Mouse (Mus musculus): ENCODE measurements around the gene Huwe1. TPM values are rescaled to one million over a fixed set of nuclear protein-coding genes. Genes with fewer than 3 reads are reported as not detected.

The Huwe1 gene
- total RNA-seq (2014; fragmentation: Nextera tagmentation) (223 and 258 TPM in 2 replicates), total RNA-seq (2017) (124 and 126 TPM in 2 replicates)

DNA sequence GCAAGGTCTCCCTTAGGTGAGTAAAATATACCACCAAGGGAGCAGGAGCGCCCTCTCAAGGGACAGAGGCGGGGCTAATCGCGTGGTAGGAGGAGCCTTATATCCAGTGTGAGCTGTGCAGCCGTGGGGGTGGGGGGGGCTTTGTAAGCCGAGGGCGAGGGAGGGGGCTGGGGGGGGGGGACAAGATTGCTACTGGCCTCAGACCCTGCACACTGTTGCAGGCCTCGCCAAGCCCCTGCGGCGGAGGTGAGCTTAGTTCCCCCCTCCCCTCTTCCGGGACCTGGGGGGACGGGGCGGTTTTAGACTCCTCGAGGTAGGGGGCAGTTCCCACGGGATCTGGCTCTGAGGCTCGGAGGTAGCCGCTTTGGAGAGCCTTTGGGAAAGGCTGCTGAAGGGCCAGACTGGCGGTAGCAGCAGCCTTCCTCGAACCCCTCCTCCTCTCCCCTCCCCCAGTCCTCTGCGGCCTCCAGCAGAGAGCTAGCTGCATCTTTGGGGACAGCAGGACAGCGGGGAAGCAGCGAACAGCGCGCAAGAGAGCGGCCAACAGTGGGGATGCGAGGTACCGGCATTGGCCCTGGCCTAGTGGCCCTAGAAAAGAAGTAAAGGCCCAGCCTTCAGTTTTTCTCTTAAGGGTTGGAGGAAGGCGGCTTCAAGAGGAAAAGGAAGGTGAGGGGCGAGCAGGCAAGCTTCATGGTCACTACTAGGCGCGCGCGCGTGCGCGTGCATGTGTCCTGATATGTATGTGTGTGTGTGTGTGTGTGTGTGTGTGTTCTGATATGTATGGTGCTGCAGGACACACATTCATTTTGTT, at the start of gene Huwe1:
Gene Huwe1, plus strand, starts transcription at position 107 of the 811 bp plus-strand sequence.
- ATAC-seq (replicated peaks; ENCODE audit: poor library complexity, severe bottlenecking) = peak; percentile 28

DNA sequence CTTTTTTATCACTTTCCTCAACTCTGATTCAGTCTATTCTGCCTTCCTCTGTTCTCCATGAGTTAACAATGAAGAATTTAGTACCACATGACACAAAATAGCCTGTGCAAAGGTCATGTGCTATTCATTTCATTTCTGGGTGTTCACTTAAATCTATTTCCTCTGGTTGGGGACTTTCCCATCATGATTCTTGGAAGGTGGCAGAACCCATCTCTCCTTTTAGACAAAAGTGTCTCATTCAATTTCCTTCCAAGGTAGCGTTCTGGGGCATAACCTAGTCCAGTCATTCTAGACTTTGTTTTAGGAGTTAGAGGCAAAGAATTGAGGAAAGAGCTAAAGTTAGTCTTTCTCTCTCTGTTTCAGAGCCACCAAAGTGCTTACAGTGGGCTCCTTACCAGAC, 20.3 kb upstream of the Huwe1 start:
- ATAC-seq (replicated peaks; ENCODE audit: poor library complexity, severe bottlenecking) = no peak

DNA sequence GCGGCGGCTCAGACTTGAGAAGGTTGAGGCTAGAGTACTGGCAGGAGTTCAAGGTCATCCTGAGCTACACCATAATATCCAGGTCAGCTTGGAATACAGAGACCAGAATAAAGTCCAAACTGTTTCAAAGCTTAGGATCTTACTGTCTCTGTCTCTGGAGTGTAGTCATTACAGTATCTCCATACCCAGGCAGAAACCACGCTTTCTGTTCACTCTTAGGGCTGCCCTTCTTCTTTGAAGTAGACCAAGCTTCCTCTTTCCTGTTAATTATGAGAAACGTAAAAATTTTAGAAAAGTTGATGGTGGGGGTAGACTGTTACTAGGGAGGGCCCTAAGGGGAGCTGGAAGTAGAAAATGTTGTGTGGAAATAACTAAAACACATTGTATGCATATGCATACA, 17.7 kb upstream of the Huwe1 start:
- ATAC-seq (replicated peaks; ENCODE audit: poor library complexity, severe bottlenecking) = no peak

GRCm38 (mm10) chrX:151792766-151793165, 7.8 kb upstream of the Huwe1 start:
- ATAC-seq (replicated peaks; ENCODE audit: poor library complexity, severe bottlenecking) = no peak

- ATAC-seq (replicated peaks; ENCODE audit: poor library complexity, severe bottlenecking) = no peak
Observed at GRCm38 (mm10) chrX:151797970-151798369, 2.6 kb upstream of the Huwe1 start.

DNA sequence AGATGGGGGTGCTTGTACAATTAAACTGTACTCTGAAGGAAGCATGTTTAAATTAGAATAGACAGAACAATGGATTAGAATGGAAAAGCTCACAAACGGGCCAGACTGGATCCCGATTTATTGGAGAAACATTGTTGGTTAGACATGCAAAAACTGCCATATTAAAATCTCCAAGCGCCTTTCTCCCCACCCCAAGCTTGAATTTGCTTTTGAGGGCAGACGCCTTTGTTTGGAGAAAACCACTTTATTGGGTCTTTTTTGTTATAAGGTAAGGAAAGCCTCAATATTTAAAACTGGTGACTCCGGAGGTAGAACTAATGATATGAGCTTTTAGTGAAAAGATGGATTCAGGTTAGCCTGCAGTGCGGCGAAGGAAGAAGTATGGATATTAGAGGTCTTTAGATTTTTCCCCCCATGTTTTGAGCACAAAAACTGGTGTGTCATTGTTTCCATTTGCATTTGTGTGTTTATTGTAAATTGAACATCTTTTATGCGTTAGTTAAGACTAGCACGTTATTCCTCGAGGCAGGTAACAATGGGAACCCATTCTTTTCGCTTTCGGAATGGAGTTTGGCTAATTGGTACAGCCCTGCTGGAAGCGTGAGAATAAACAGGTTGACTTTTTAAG, 1.8 kb downstream of the Huwe1 start:
- no peak for ATAC-seq (replicated peaks; ENCODE audit: poor library complexity, severe bottlenecking)

DNA sequence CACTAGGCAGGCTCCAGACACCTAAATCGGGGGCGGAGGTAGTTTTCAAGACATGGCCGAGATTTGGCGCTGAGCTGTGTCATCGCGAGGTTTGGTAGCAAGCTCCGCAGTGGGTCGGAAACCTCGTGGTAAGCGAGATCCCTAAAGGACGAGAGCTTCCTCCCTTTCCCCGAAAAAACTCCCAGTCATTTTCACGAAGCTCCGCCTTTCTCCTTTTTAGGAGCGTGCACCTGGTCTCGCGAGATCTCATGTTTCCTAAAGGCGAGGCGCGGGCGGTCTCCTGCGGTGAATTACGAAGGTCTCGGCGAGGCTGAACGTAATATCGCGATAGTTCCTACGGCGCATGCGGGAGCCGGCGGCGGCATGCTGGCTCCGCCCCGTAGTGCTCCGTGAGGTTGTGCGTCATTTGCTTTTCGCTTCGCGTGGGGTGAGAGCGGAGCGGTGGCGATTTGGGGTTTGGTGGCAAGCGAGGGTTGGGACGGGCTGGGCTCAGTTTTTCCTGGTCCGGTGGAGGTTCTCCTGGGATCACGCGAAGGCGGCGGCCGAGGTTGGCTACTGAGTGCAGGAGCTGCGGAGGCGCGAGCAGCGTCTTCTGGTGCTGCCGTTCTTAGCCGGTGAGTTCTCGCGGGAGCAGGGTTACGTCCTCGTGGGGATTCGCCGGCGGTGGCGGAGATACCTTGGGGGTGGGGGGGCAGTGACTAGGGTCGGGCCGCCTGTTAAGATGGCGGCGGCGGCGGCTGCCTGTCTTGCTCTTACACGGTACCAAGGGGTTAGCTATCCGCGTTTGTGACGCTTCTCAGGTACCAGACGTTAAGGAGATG, 2.6 kb downstream of the Huwe1 start:
- peak; percentile 77 for ATAC-seq (replicated peaks; ENCODE audit: poor library complexity, severe bottlenecking)

DNA sequence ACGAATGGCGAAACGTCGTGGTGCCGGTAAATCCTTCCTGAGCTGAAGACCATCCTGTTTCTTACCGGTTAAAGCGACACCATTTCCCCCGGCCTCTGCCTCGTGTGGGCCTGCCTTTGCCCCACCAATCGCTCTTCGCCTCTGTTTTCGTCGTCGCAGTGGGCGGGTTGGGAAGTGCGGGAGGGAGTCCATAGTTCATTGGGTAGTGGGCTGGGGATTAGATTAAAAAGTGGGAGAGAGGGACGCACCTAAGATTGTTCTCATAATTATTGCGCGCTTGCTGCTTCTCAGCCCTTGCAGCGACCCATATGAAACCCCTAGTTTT, 3.1 kb downstream of the Huwe1 start:
- ATAC-seq (replicated peaks; ENCODE audit: poor library complexity, severe bottlenecking) = peak; percentile 33

DNA sequence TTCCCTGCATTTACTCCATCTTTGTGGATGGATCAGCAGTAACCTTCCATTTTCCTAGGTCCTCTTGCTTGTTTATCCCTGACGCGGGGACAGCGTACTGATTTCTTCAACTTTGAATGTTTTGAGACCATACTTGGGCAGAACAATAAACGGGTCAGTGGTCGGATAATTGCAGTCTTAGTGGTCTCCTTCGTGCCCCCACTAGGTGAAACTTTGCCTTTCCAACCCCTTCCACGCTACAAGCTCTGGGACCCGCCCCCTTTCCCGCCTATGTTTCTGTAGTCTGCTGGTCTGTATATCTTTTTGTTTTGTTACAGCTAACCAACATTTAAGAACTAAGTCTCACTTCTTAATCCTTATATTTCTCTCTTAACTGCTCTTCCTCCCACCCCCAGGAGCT, 3.8 kb downstream of the Huwe1 start:
- ATAC-seq (replicated peaks; ENCODE audit: poor library complexity, severe bottlenecking) = no peak

DNA sequence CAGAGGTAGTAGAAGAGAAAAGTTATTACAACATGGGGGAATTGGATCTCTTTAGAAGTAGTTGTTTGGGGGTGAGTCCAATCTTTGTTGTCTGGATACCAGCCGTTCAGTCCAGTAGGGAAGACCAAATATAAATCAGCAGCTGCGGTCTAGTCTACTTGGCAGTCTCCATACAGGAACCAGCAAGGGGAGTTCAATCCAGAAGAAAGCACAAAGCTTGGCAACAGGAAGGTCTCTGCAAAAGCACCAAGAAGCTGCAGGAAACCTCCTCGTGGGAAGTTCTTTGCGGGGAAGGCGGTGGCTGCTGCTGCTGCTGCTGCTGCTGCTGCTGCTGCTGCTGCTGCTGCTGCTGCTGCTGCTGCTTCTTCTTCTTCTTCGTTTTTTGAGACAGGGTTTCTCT, 10.9 kb downstream of the Huwe1 start:
- no peak for ATAC-seq (replicated peaks; ENCODE audit: poor library complexity, severe bottlenecking)

DNA sequence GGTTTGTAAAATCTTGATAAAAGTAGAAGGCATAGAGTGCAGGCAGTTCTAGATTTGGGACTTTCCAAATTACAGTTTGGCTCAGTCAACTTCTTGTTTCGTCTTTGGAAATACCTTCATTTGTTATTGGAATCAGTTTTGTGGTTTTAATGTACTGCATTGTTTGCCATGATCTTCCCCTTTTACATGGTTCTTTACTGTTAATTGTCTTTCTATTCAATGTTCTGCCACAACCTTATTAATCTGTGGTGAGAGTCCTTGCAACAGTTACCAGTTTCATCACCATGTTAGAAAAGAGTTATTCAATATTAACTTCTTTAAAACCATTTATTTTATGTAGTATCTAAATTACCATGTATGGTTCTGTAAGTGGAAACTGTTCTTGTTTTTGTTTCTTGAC, 13.0 kb downstream of the Huwe1 start:
- peak; percentile 92 for ATAC-seq (replicated peaks; ENCODE audit: poor library complexity, severe bottlenecking)

- ATAC-seq (replicated peaks; ENCODE audit: poor library complexity, severe bottlenecking) = 0 out of 2 replicates have a peak, but pooled peaks have one; percentile 7
Observed at GRCm38 (mm10) chrX:151817712-151818111, 17.1 kb downstream of the Huwe1 start.

DNA sequence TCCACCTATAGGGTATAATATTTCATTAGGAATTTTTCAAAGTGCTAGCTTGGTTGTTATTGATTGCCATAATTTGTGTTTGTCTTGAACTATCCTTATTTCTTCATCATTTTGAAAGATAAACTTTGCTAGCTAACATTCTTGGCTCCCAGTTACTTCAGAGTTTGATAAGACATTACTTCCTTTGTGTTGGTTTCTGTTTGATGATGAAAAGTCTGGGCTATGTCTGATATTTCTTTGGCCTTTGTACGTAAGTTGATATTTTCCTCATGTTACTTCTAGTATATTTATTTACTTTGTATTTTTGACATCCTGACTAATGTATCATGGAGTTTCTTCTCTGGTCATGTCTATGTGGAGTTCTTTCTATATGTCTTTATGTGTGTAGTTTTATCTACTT, 28.4 kb downstream of the Huwe1 start:
- no peak for ATAC-seq (replicated peaks; ENCODE audit: poor library complexity, severe bottlenecking)

DNA sequence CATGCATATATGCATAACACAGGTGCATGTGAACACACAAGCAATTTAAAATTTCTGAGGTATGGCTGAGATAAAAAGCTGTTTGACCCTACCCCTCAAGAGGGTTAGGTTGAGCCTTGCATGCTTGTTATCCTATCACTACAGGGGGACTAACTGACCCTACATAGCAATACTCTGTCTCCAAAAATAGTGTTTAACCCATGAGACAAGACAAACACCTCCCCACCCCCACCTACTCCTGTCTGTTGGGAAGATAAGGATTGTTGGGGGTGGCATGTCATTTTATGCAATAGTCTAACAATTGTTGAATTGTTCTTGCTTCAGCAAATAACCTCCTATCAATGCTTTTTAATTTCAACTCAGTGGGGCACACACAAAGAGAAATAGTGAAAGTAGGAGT, 30.7 kb downstream of the Huwe1 start:
- ATAC-seq (replicated peaks; ENCODE audit: poor library complexity, severe bottlenecking) = no peak

DNA sequence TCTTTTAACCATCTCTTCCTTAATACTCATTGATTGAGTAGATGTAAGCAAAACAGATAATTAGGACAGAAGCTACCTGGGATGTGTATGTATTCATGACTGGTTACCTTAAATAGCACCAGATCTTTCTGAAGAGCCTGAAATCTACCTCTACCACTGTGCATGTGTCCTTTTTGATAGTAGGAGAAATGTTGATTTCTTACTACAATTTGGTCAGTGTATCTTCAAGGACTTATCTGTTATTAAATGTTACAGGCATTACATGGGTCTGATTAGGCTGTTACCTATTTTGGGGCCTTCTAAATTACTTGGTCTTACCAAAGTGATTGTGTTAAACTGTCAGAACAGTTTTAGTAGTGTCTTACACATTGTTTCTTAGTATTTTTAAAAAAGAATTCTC, 32.4 kb downstream of the Huwe1 start:
- ATAC-seq (replicated peaks; ENCODE audit: poor library complexity, severe bottlenecking) = no peak

GRCm38 (mm10) chrX:151859436-151859835, 58.8 kb downstream of the Huwe1 start:
- no peak for ATAC-seq (replicated peaks; ENCODE audit: poor library complexity, severe bottlenecking)

DNA sequence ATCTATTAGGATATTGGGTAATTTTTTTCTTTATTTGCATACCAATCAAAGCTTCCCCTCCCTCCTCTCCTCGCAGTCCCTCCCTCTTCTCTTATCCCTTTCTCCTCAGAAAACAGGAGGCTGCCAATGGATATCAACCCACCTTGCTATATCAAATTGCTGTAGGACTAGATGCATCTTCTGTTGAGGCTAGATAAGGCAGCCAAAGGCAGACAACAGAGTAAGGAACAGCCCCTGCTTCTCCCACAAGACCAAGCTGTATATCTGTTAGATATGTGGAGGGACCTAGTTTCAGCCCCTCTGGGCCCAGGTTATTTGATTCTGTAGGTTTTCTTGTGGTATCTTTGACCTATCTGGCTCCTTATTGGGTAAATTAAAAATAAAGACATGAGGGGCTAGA, 110.1 kb downstream of the Huwe1 start:
- no peak for ATAC-seq (replicated peaks; ENCODE audit: poor library complexity, severe bottlenecking)

- no peak for ATAC-seq (replicated peaks; ENCODE audit: poor library complexity, severe bottlenecking)
Observed at GRCm38 (mm10) chrX:151912267-151912666, 111.7 kb downstream of the Huwe1 start.

GRCm38 (mm10) chrX:151929390-151929789, 128.8 kb downstream of the Huwe1 start:
- no peak for ATAC-seq (replicated peaks; ENCODE audit: poor library complexity, severe bottlenecking)

GRCm38 (mm10) chrX:151938852-151939251, 138.2 kb downstream of the Huwe1 start:
- no peak for ATAC-seq (replicated peaks; ENCODE audit: poor library complexity, severe bottlenecking)

- no peak for ATAC-seq (replicated peaks; ENCODE audit: poor library complexity, severe bottlenecking)
Observed at GRCm38 (mm10) chrX:151946986-151947385, 146.4 kb downstream of the Huwe1 start.

Measured in granulocyte monocyte progenitor cell, adult 5-6 weeks (primary cell).